Mouse (Mus musculus): ENCODE measurements around the gene 4930544D05Rik. TPM values are rescaled to one million over a fixed set of nuclear protein-coding genes. Genes with fewer than 3 reads are reported as not detected.
A peak's percentile ranks its signal among the peaks of the same experiment; 100 is the strongest.

4930544D05Rik gene
- polyA plus RNA-seq, 1 experiment from 2014 or later, result not detected

GRCm38 (mm10) chr11:70583022-70583714 lies 32.5 kb upstream of the 4930544D05Rik start:
- Histone ChIP-seq H3K9me3 (no peaks in the 10 kb centered on the region), H3K36me3 (no peaks in the 10 kb centered on the region), H3K4me1 (peaks cover 67% of the 10 kb centered on the region), H3K27ac (peak overlapping the region; percentile 49), H3K9ac (no peak overlapping the region), H3K27me3 (no peaks in the 10 kb centered on the region), H3K4me2 (no peak overlapping the region), H3K4me3 (no peak overlapping the region)
- 36% methylated on average over 6 of the region's 6 CpGs for WGBS
- ATAC-seq (ENCODE audit: borderline replicate concordance, extremely low read depth, low FRiP score, low TSS enrichment), result no peak

GRCm38 (mm10) chr11:70583775-70584174 lies 31.9 kb upstream of the 4930544D05Rik start:
- H3K36me3 ChIP-seq, result no peaks in the 10 kb centered on the region
- peaks cover 63% of the 10 kb centered on the region for H3K4me1 ChIP-seq
- H3K9ac ChIP-seq, result no peak overlapping the region
- H3K4me3 ChIP-seq, result no peak overlapping the region
- no peaks in the 10 kb centered on the region for H3K27me3 ChIP-seq
- no peak for ATAC-seq (ENCODE audit: borderline replicate concordance, extremely low read depth, low FRiP score, low TSS enrichment)
- H3K4me2 ChIP-seq, result no peak overlapping the region
- H3K27ac ChIP-seq, result peak overlapping the region; percentile 25
- WGBS, result 85% methylated on average over 7 of the region's 7 CpGs
- H3K9me3 ChIP-seq, result no peaks in the 10 kb centered on the region

GRCm38 (mm10) chr11:70585457-70585856 lies 30.2 kb upstream of the 4930544D05Rik start:
- Histone ChIP-seq H3K27me3 (no peaks in the 10 kb centered on the region), H3K9ac (no peak overlapping the region), H3K27ac (peak overlapping the region; percentile 27; the same call in 1 of the 2 replicates), H3K4me2 (no peak overlapping the region; the same call in 1 of the 2 replicates), H3K4me3 (no peak overlapping the region), H3K36me3 (no peaks in the 10 kb centered on the region), H3K4me1 (peaks cover 47% of the 10 kb centered on the region), H3K9me3 (no peaks in the 10 kb centered on the region)
- ATAC-seq (ENCODE audit: borderline replicate concordance, extremely low read depth, low FRiP score, low TSS enrichment), result no peak
- 37% methylated on average over 7 of the region's 7 CpGs for WGBS

GRCm38 (mm10) chr11:70586261-70586660 lies 29.4 kb upstream of the 4930544D05Rik start:
- Histone ChIP-seq H3K27me3 (no peaks in the 10 kb centered on the region), H3K27ac (no peak overlapping the region), H3K4me2 (no peak overlapping the region), H3K36me3 (no peaks in the 10 kb centered on the region), H3K9me3 (no peaks in the 10 kb centered on the region), H3K4me3 (no peak overlapping the region), H3K4me1 (peaks cover 47% of the 10 kb centered on the region), H3K9ac (no peak overlapping the region)
- 84% methylated on average over 3 of the region's 3 CpGs for WGBS
- ATAC-seq (ENCODE audit: borderline replicate concordance, extremely low read depth, low FRiP score, low TSS enrichment), result no peak

GRCm38 (mm10) chr11:70586954-70587353 lies 28.7 kb upstream of the 4930544D05Rik start:
- no peak for ATAC-seq (ENCODE audit: borderline replicate concordance, extremely low read depth, low FRiP score, low TSS enrichment)
- 73% methylated on average over 5 of the region's 5 CpGs for WGBS

GRCm38 (mm10) chr11:70591733-70592132 lies 23.9 kb upstream of the 4930544D05Rik start:
- Histone ChIP-seq H3K9me3 (no peaks in the 10 kb centered on the region), H3K4me1 (peaks cover 3% of the 10 kb centered on the region; the same call in 1 of the 2 replicates), H3K4me3 (no peak overlapping the region), H3K27ac (no peak overlapping the region), H3K36me3 (no peaks in the 10 kb centered on the region), H3K27me3 (no peaks in the 10 kb centered on the region), H3K9ac (no peak overlapping the region), H3K4me2 (no peak overlapping the region)
- 78% methylated on average over 1 of the region's 1 CpGs for WGBS
- no peak for ATAC-seq (ENCODE audit: borderline replicate concordance, extremely low read depth, low FRiP score, low TSS enrichment)

More at GRCm38 (mm10) chr11:70586954-70587353, 28.7 kb upstream of the 4930544D05Rik start:
- Histone ChIP-seq H3K27me3 (no peaks in the 10 kb centered on the region), H3K36me3 (no peaks in the 10 kb centered on the region), H3K9me3 (no peaks in the 10 kb centered on the region), H3K4me1 (peaks cover 46% of the 10 kb centered on the region), H3K4me2 (no peak overlapping the region), H3K4me3 (no peak overlapping the region), H3K9ac (no peak overlapping the region), H3K27ac (no peak overlapping the region)

- 53% methylated on average over 15 of the region's 15 CpGs for WGBS
- ATAC-seq (ENCODE audit: borderline replicate concordance, extremely low read depth, low FRiP score, low TSS enrichment), result no peak
Measured at GRCm38 (mm10) chr11:70594253-70594989, 21.2 kb upstream of the 4930544D05Rik start.

GRCm38 (mm10) chr11:70595638-70596037 lies 20.0 kb upstream of the 4930544D05Rik start:
- Histone ChIP-seq H3K27me3 (no peaks in the 10 kb centered on the region), H3K9ac (no peak overlapping the region), H3K9me3 (no peaks in the 10 kb centered on the region), H3K4me2 (no peak overlapping the region), H3K36me3 (peaks cover 15% of the 10 kb centered on the region), H3K27ac (no peak overlapping the region), H3K4me1 (no peaks in the 10 kb centered on the region; the same call in 1 of the 2 replicates), H3K4me3 (no peak overlapping the region)
- no peak for ATAC-seq (ENCODE audit: borderline replicate concordance, extremely low read depth, low FRiP score, low TSS enrichment)
- WGBS, result 53% methylated on average over 2 of the region's 2 CpGs

More at GRCm38 (mm10) chr11:70594253-70594989, 21.2 kb upstream of the 4930544D05Rik start:
- Histone ChIP-seq H3K9ac (no peak overlapping the region), H3K4me2 (no peak overlapping the region), H3K9me3 (no peaks in the 10 kb centered on the region), H3K27me3 (no peaks in the 10 kb centered on the region), H3K27ac (peak overlapping the region; percentile 21; the same call in 1 of the 2 replicates), H3K36me3 (peaks cover 15% of the 10 kb centered on the region), H3K4me3 (no peak overlapping the region), H3K4me1 (no peaks in the 10 kb centered on the region; the same call in 1 of the 2 replicates)

- H3K9ac ChIP-seq, result no peak overlapping the region
- H3K9me3 ChIP-seq, result no peaks in the 10 kb centered on the region
- no peak overlapping the region for H3K4me3 ChIP-seq
- no peak overlapping the region for H3K4me2 ChIP-seq
- H3K27me3 ChIP-seq, result no peaks in the 10 kb centered on the region
- H3K4me1 ChIP-seq, result no peaks in the 10 kb centered on the region; the same call in 1 of the 2 replicates
- no peak overlapping the region for H3K27ac ChIP-seq
- H3K36me3 ChIP-seq, result peaks cover 15% of the 10 kb centered on the region
- ATAC-seq (ENCODE audit: borderline replicate concordance, extremely low read depth, low FRiP score, low TSS enrichment), result no peak
- 65% methylated on average over 4 of the region's 4 CpGs for WGBS
Measured at GRCm38 (mm10) chr11:70596094-70596493, 19.6 kb upstream of the 4930544D05Rik start.

- ATAC-seq (ENCODE audit: borderline replicate concordance, extremely low read depth, low FRiP score, low TSS enrichment), result no peak
- no peak overlapping the region for H3K9ac ChIP-seq
Measured at GRCm38 (mm10) chr11:70597301-70597700, 18.3 kb upstream of the 4930544D05Rik start.

GRCm38 (mm10) chr11:70598451-70598953 lies 17.1 kb upstream of the 4930544D05Rik start:
- H3K9ac ChIP-seq, result no peak overlapping the region
- H3K27me3 ChIP-seq, result no peaks in the 10 kb centered on the region
- H3K4me2 ChIP-seq, result no peak overlapping the region
- peaks cover 18% of the 10 kb centered on the region for H3K36me3 ChIP-seq
- no peaks in the 10 kb centered on the region for H3K9me3 ChIP-seq
- 87% methylated on average over 9 of the region's 9 CpGs for WGBS
- no peak for ATAC-seq (ENCODE audit: borderline replicate concordance, extremely low read depth, low FRiP score, low TSS enrichment)
- no peak overlapping the region for H3K4me3 ChIP-seq
- H3K4me1 ChIP-seq, result no peaks in the 10 kb centered on the region; the same call in 1 of the 2 replicates
- H3K27ac ChIP-seq, result no peak overlapping the region

More at GRCm38 (mm10) chr11:70597301-70597700, 18.3 kb upstream of the 4930544D05Rik start:
- Histone ChIP-seq H3K4me1 (no peaks in the 10 kb centered on the region; the same call in 1 of the 2 replicates), H3K27ac (no peak overlapping the region), H3K36me3 (peaks cover 15% of the 10 kb centered on the region), H3K27me3 (no peaks in the 10 kb centered on the region), H3K4me2 (no peak overlapping the region), H3K4me3 (no peak overlapping the region), H3K9me3 (no peaks in the 10 kb centered on the region)
- WGBS, result 78% methylated on average over 6 of the region's 6 CpGs
